Mouse (Mus musculus): ENCODE results near the gene Maml3. TPM values are rescaled to one million over a fixed set of nuclear protein-coding genes. Genes with fewer than 3 reads are reported as not detected.
A peak's percentile ranks its signal among the peaks of the same experiment; 100 is the strongest.

The Maml3 gene
- polyA plus RNA-seq, 1 experiment: 3.1 TPM

DNA sequence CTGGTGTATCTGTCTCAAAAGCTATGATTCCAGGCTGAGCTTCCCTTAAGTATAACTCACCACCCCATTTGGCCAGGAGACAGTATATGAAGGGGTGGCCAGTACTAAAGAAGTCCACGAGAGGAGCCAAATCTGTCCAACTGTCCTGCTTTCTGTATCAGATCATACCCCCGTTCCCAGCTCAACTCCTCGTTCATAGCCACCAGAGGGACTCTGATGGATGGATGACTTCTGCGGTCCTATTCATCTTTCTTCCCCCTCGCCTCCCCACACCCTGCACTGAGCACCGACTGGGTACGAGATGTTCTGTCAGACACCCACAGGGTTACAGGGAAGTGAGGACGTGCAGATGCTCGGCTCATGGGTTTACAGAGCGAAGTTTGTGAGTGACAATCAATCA, 74.8 kb downstream of the Maml3 start:
- Histone ChIP-seq H3K79me2 (ENCODE audit: control insufficient read depth, insufficient read depth) (peaks cover 8% of the 10 kb centered on the region), H3ac (ENCODE audit: control insufficient read depth, insufficient read length) (no peak overlapping the region), H3K27me3 (ENCODE audit: control insufficient read depth, insufficient read depth, insufficient read length) (no peaks in the 10 kb centered on the region), H3K4me3 (peak overlapping the region; percentile 1), H3K36me3 (ENCODE audit: control insufficient read depth, insufficient read depth) (no peaks in the 10 kb centered on the region), H3K4me2 (ENCODE audit: low read depth) (peak overlapping the region; percentile 45)
- TF ChIP-seq TCF3 (IDR thresholded peaks at IDR 0.05; ENCODE audit: insufficient read length, low read depth): no peak
- no peak for TF ChIP-seq CEBPB (IDR thresholded peaks at IDR 0.05; ENCODE audit: insufficient read depth, poor library complexity, severe bottlenecking)
- TF ChIP-seq POLR2A (IDR thresholded peaks at IDR 0.05; ENCODE audit: insufficient read length, low read depth): no peak
- no peak for TF ChIP-seq REST (IDR thresholded peaks at IDR 0.05; ENCODE audit: insufficient read depth, insufficient read length)
- no peak for TF ChIP-seq MAX (IDR thresholded peaks at IDR 0.05; ENCODE audit: low read depth)
- no peak for TF ChIP-seq USF1 (IDR thresholded peaks at IDR 0.05; ENCODE audit: low read depth)
- TF ChIP-seq MYOD1 (IDR thresholded peaks at IDR 0.05; ENCODE audit: control insufficient read depth in 1 of 3, insufficient read length in 2 of 3, low read depth in 2 of 3): no peak

- Histone ChIP-seq H3K27me3 (ENCODE audit: control insufficient read depth, insufficient read depth, insufficient read length) (no peaks in the 10 kb centered on the region), H3K4me3 (peak overlapping the region; percentile 1), H3ac (ENCODE audit: control insufficient read depth, insufficient read length) (no peak overlapping the region), H3K79me2 (ENCODE audit: control insufficient read depth, insufficient read depth) (peaks cover 10% of the 10 kb centered on the region), H3K4me2 (ENCODE audit: low read depth) (peak overlapping the region; percentile 45), H3K36me3 (ENCODE audit: control insufficient read depth, insufficient read depth) (no peaks in the 10 kb centered on the region)
- TF ChIP-seq MYOG (IDR thresholded peaks at IDR 0.05; ENCODE audit: control insufficient read depth in 1 of 3, insufficient read depth in 1 of 3, insufficient read length in 2 of 3, low read depth in 2 of 3): peak in 1 of 3 experiments; percentile 58
- TF ChIP-seq MAX (IDR thresholded peaks at IDR 0.05; ENCODE audit: low read depth): no peak
- peak; percentile 7 for TF ChIP-seq TCF12 (IDR thresholded peaks at IDR 0.05; ENCODE audit: insufficient read depth, poor library complexity, severe bottlenecking)
- TF ChIP-seq MYOD1 (IDR thresholded peaks at IDR 0.05; ENCODE audit: control insufficient read depth in 1 of 3, insufficient read length in 2 of 3, low read depth in 2 of 3): peak in 2 of 3 experiments; percentile 2 to 64
Observed at GRCm38 (mm10) chr3:52029661-52030081, 75.2 kb downstream of the Maml3 start.

- TF ChIP-seq POLR2A (IDR thresholded peaks at IDR 0.05; ENCODE audit: insufficient read length, low read depth): no peak
- TF ChIP-seq MYOG (IDR thresholded peaks at IDR 0.05; ENCODE audit: control insufficient read depth in 1 of 3, insufficient read depth in 1 of 3, insufficient read length in 2 of 3, low read depth in 2 of 3): no peak
- Histone ChIP-seq H3K79me2 (ENCODE audit: control insufficient read depth, insufficient read depth) (peaks cover 7% of the 10 kb centered on the region), H3K4me3 (no peak overlapping the region), H3ac (ENCODE audit: control insufficient read depth, insufficient read length) (no peak overlapping the region), H3K36me3 (ENCODE audit: control insufficient read depth, insufficient read depth) (no peaks in the 10 kb centered on the region), H3K27me3 (ENCODE audit: control insufficient read depth, insufficient read depth, insufficient read length) (no peaks in the 10 kb centered on the region), H3K4me2 (ENCODE audit: low read depth) (no peak overlapping the region)
Observed at GRCm38 (mm10) chr3:52027972-52028371, 76.9 kb downstream of the Maml3 start.

DNA sequence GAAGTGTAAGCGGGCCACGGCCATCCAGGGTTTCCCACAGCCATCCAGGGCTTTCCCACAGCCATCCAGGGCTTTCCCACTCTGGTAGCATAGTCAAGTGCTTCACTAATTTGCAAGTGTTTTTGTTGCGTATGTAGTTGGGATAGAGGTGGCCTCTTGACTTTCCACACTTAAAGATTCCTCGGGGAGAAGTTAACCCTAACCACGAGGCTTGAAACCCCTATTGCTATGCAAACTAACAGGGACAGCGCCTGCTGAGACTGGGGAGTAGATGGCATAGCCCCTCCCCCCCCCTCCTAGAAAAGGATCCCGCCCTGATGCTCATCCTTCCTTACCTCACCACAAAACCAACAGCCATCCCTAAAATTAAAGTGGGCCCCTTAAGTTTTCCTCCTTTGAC, 82.4 kb downstream of the Maml3 start:
- no peaks in the 10 kb centered on the region for H3K36me3 ChIP-seq (ENCODE audit: control insufficient read depth, insufficient read depth)
- H3K27me3 ChIP-seq (ENCODE audit: control insufficient read depth, insufficient read depth, insufficient read length): no peaks in the 10 kb centered on the region
- H3K4me2 ChIP-seq (ENCODE audit: low read depth): no peak overlapping the region
- H3K79me2 ChIP-seq (ENCODE audit: control insufficient read depth, insufficient read depth): peaks cover 4% of the 10 kb centered on the region
- TF ChIP-seq USF1 (IDR thresholded peaks at IDR 0.05; ENCODE audit: low read depth) (no peak), MAX (IDR thresholded peaks at IDR 0.05; ENCODE audit: low read depth) (no peak), CEBPB (IDR thresholded peaks at IDR 0.05; ENCODE audit: insufficient read depth, poor library complexity, severe bottlenecking) (no peak)
- H3ac ChIP-seq (ENCODE audit: control insufficient read depth, insufficient read length): no peak overlapping the region
- no peak overlapping the region for H3K4me3 ChIP-seq

DNA sequence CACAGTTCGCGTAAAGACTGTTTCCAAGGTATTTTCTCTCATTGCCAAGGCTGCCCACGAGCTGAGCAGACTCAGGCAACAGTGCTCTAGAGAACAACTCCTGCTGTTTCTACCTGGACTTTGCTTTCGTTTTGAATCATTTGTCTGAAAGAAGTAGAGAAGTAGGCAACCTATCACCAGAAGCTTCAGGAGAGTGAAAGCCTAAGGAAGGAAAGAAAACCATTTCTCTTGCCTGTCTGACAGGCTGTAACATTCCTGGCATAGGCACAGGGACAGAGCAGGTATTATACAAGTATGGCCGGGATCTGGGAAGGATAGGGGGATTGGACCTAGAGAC, 86.8 kb downstream of the Maml3 start:
- Histone ChIP-seq H3ac (ENCODE audit: control insufficient read depth, insufficient read length) (no peak overlapping the region), H3K27me3 (ENCODE audit: control insufficient read depth, insufficient read depth, insufficient read length) (no peaks in the 10 kb centered on the region), H3K36me3 (ENCODE audit: control insufficient read depth, insufficient read depth) (no peaks in the 10 kb centered on the region), H3K4me3 (no peak overlapping the region), H3K79me2 (ENCODE audit: control insufficient read depth, insufficient read depth) (no peaks in the 10 kb centered on the region), H3K4me2 (ENCODE audit: low read depth) (no peak overlapping the region)
- no peak for TF ChIP-seq CEBPB (IDR thresholded peaks at IDR 0.05; ENCODE audit: insufficient read depth, poor library complexity, severe bottlenecking)
- TF ChIP-seq POLR2AphosphoS2 (IDR thresholded peaks at IDR 0.05; ENCODE audit: insufficient read length, low read depth): no peak
- TF ChIP-seq SRF (IDR thresholded peaks at IDR 0.05; ENCODE audit: control insufficient read depth, insufficient read length, low read depth): no peak
- no peak for TF ChIP-seq MYOG (IDR thresholded peaks at IDR 0.05; ENCODE audit: control insufficient read depth in 1 of 3, insufficient read depth in 1 of 3, insufficient read length in 2 of 3, low read depth in 2 of 3)
- no peak for TF ChIP-seq USF1 (IDR thresholded peaks at IDR 0.05; ENCODE audit: low read depth)
- TF ChIP-seq E2F4 (IDR thresholded peaks at IDR 0.05; ENCODE audit: insufficient read depth): no peak
- no peak for TF ChIP-seq TCF12 (IDR thresholded peaks at IDR 0.05; ENCODE audit: insufficient read depth, poor library complexity, severe bottlenecking)
- no peak for TF ChIP-seq REST (IDR thresholded peaks at IDR 0.05; ENCODE audit: insufficient read depth, insufficient read length)
- TF ChIP-seq MYOD1 (IDR thresholded peaks at IDR 0.05; ENCODE audit: control insufficient read depth in 1 of 3, insufficient read length in 2 of 3, low read depth in 2 of 3): no peak
- no peak for TF ChIP-seq MAX (IDR thresholded peaks at IDR 0.05; ENCODE audit: low read depth)
- TF ChIP-seq TCF3 (IDR thresholded peaks at IDR 0.05; ENCODE audit: insufficient read length, low read depth): no peak
- no peak for TF ChIP-seq POLR2A (IDR thresholded peaks at IDR 0.05; ENCODE audit: insufficient read length, low read depth)

All from myocyte (in vitro differentiated cells).